In the genomic region with DNA sequence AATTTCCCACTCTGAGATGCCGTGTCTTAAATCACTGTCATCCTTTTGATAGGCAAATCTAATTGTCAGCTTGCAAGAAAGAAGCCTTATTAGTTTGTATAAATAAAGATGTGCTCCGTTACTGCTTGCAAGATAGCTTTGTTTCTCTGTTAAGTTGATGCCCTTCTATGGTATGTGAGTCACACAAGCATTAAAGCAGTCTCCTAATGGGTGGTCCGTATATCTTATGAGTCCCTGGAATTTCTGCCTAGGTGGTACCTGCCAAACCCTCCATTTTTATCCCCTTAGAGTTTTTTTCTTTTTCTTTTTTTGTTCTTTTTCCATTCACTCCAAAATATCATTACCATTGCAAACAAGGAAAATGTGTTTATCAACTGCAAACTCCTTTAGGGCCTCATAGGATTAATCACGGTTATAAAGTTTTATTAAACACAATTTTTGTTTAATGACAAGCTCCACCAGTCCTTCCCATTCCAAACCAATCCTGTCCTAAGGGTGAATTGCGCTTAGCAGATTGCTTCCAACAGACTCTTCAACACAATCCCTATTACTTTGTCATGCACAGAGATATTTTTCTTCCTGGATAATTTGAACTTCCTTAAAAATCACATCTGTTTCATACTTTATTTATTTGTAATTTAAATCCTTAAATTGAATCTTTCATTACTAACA, we compare ENCODE assay signal across 22 mouse cellular contexts.
"Had no signal": no experiment of that assay in that cellular context is flagged by ENCODE, and none has a peak within 500 bp of the region (broad histone marks: within the 10 kb centered on the region; RNA-seq: fewer than 3 reads in every experiment).

No protein-coding gene starts in this region.

- H3K4me1 ChIP-seq: heart, embryonic 10.5 days; heart, embryonic 12.5 days; kidney, embryonic 15.5 days; limb, embryonic 10.5 days; limb, embryonic 12.5 days had no signal

- H3K4me3 ChIP-seq: gastrocnemius, adult 2 months; heart, embryonic 10.5 days; heart, embryonic 12.5 days; hindbrain, embryonic 13.5 days; hindbrain, embryonic 15.5 days; kidney, embryonic 15.5 days; limb, embryonic 10.5 days; limb, embryonic 12.5 days had no signal

- DNase-seq: gastrocnemius, adult 2 months; gastrocnemius, postnatal 10 days; gastrocnemius, postnatal 25 days; heart, adult 18-20 months; heart, postnatal 10 days; heart, postnatal 4 days; kidney, adult 11 months; kidney, adult 2 months; kidney, adult 9 months; kidney, postnatal 14 days; kidney, postnatal 36 days; layer of hippocampus, adult 9-11 months; layer of hippocampus, postnatal 36 days had no signal

- H3K4me2 ChIP-seq: heart, embryonic 12.5 days; hindbrain, embryonic 13.5 days; hindbrain, embryonic 15.5 days; kidney, embryonic 15.5 days; limb, embryonic 12.5 days had no signal

- H3K36me3 ChIP-seq: heart, embryonic 10.5 days; heart, embryonic 12.5 days; hindbrain, embryonic 13.5 days; hindbrain, embryonic 15.5 days; kidney, embryonic 15.5 days; limb, embryonic 10.5 days; limb, embryonic 12.5 days had no signal

- H3K27me3 ChIP-seq: heart, embryonic 12.5 days; hindbrain, embryonic 13.5 days; hindbrain, embryonic 15.5 days; kidney, embryonic 15.5 days; limb, embryonic 12.5 days had no signal

- H3K27ac ChIP-seq: gastrocnemius, adult 2 months; heart, embryonic 10.5 days; hindbrain, postnatal 0 days; kidney, embryonic 15.5 days; kidney, postnatal 0 days; limb, embryonic 10.5 days; limb, embryonic 12.5 days had no signal

- H3K9me3 ChIP-seq: heart, embryonic 10.5 days; heart, embryonic 12.5 days; hindbrain, embryonic 13.5 days; hindbrain, embryonic 15.5 days; kidney, embryonic 15.5 days; limb, embryonic 10.5 days; limb, embryonic 12.5 days had no signal

- H3K9ac ChIP-seq: heart, embryonic 12.5 days; hindbrain, embryonic 13.5 days; hindbrain, embryonic 15.5 days; kidney, embryonic 15.5 days; limb, embryonic 12.5 days had no signal
